Mouse (Mus musculus) neural tube, embryonic 10.5 days (tissue): Measurements from ENCODE around the gene Reg3g.
"Not testable (repeated sequence)": the region's sequence is repeated elsewhere in the genome, so short reads cannot be mapped to it uniquely, and the experiment has no call there.

Experiments
- DNase-seq: peaks from one replicate; pipeline ENCODE4 v3.0.0-alpha.2; 2017; ENCODE audit warnings: low spot score; ENCODE audit errors: extremely low spot score

Gene Reg3g

GRCm38 (mm10) chr6:78468772-78469171, at the start of gene Reg3g:
Gene Reg3g (minus strand): TSS chr6:78468872.
- DNase-seq: no peak

GRCm38 (mm10) chr6:78515777-78516446, 47.2 kb upstream of the Reg3g start:
- no peak for DNase-seq

- DNase-seq: peak; percentile 63
Measured at GRCm38 (mm10) chr6:78512833-78513232, 44.2 kb upstream of the Reg3g start.

GRCm38 (mm10) chr6:78510173-78510900, 41.7 kb upstream of the Reg3g start:
- no peak for DNase-seq

- DNase-seq: no peak
Measured at GRCm38 (mm10) chr6:78505745-78506144, 37.1 kb upstream of the Reg3g start.

- no peak for DNase-seq
Measured at GRCm38 (mm10) chr6:78494633-78495032, 26.0 kb upstream of the Reg3g start.

- DNase-seq: no peak
Measured at GRCm38 (mm10) chr6:78469287-78469686, 615 bp upstream of the Reg3g start.

GRCm38 (mm10) chr6:78463266-78463665, 5.4 kb downstream of the Reg3g start:
- DNase-seq: no peak

GRCm38 (mm10) chr6:78462360-78462759, 6.3 kb downstream of the Reg3g start:
- DNase-seq: no peak

- no peak for DNase-seq
Measured at GRCm38 (mm10) chr6:78460191-78460825, 8.4 kb downstream of the Reg3g start.

GRCm38 (mm10) chr6:78452804-78453203, 15.9 kb downstream of the Reg3g start:
- no peak for DNase-seq

GRCm38 (mm10) chr6:78448409-78448808, 20.3 kb downstream of the Reg3g start:
- no peak for DNase-seq

- DNase-seq: no peak
Measured at GRCm38 (mm10) chr6:78447202-78447601, 21.5 kb downstream of the Reg3g start.

GRCm38 (mm10) chr6:78425497-78425896, 43.2 kb downstream of the Reg3g start:
- no peak for DNase-seq

- DNase-seq: not testable (repeated sequence)
Measured at GRCm38 (mm10) chr6:78422411-78422810, 46.3 kb downstream of the Reg3g start, which contains the start of gene Reg1. Gene Reg1 (plus strand): TSS chr6:78422711.
